Mouse (Mus musculus) heart, embryonic 16.5 days (tissue): ENCODE measurements around the gene Synrg. TPM values are rescaled to one million over a fixed set of nuclear protein-coding genes. Genes with fewer than 3 reads are reported as not detected.
A peak's percentile ranks its signal among the peaks of the same experiment; 100 is the strongest.

Experiments used
- ATAC-seq: fragments of 200-750 bp; cut with Nextera tagmentation; replicated peaks from 2 replicates; pipeline ENCODE4 v1.8.0; 2017; ENCODE audit warnings: moderate number of reproducible peaks; ENCODE audit not compliant: insufficient read depth, low FRiP score; ENCODE audit errors: extremely low read depth
- H3K27ac ChIP-seq: fragments of 300-500 bp; sonication (generic); 2 replicates; pipeline ENCODE4 v1.5.1; 2014; ENCODE audit warnings: mild to moderate bottlenecking, low read length, control low read depth, moderate library complexity
- H3K27me3 ChIP-seq: fragments of 300-500 bp; sonication (generic); 2 replicates; pipeline ENCODE4 v1.6.1; 2014; ENCODE audit warnings: low read length, mixed read lengths; ENCODE audit not compliant: control insufficient read depth, insufficient read depth
- H3K36me3 ChIP-seq: fragments of 300-500 bp; sonication (generic); 2 replicates; pipeline ENCODE4 v1.6.1; 2014; ENCODE audit not compliant: control insufficient read depth, insufficient read depth
- H3K4me1 ChIP-seq: fragments of 300-500 bp; sonication (generic); 2 replicates; pipeline ENCODE4 v1.6.1; 2014; ENCODE audit warnings: low read length, mixed read lengths; ENCODE audit not compliant: control insufficient read depth, insufficient read depth
- H3K4me2 ChIP-seq: fragments of 300-500 bp; sonication (generic); 2 replicates; pipeline ENCODE4 v1.6.1; 2014; ENCODE audit warnings: low read depth, mild to moderate bottlenecking, control low read depth, low read length
- H3K4me3 ChIP-seq: fragments of 300-500 bp; sonication (generic); 2 replicates; pipeline ENCODE4 v1.5.1; 2014; ENCODE audit warnings: mild to moderate bottlenecking, control low read depth, low read length
- H3K9ac ChIP-seq: fragments of 300-500 bp; sonication (generic); 2 replicates; pipeline ENCODE4 v1.6.1; 2014; ENCODE audit warnings: low read length, control low read depth
- H3K9me3 ChIP-seq: fragments of 300-500 bp; sonication (generic); replicated peaks from 2 replicates; pipeline ENCODE4 v1.6.1; 2016; ENCODE audit warnings: low read length; ENCODE audit not compliant: control insufficient read depth
- WGBS: fragments of 180-500 bp; shearing (Covaris S2); extraction: QIAGEN DNeasy Blood & Tissue Kit; methylation state at CpG from one replicate; pipeline ENCODE4 v1.1.7; 2014; 5-methylcytosine and 5-hydroxymethylcytosine counted together
- polyA plus RNA-seq: library from polyadenylated mRNA; unstranded; fragments of >200 nt; fragmentation: Nextera tagmentation; extraction: Ambion mirVana; gene quantifications from 2 replicates; pipeline ENCODE4 v1.2.1, GENCODE M21; 2015

Gene Synrg
- polyA plus RNA-seq, 1 experiment from 2014 or later = 8.3 TPM

GRCm38 (mm10) chr11:84069034-84069370 lies 104.8 kb downstream of the Synrg start, which contains the start of gene Dusp14:
Gene Dusp14, minus strand, starts transcription at chr11:84069261.
- no peak for ATAC-seq
- H3K4me3 ChIP-seq = peak within 1 kb of the TSS; percentile 71
- H3K4me1 ChIP-seq = peaks cover 24% of the 10 kb centered on the region
- no peak within 1 kb of the TSS for H3K27ac ChIP-seq
- H3K4me2 ChIP-seq = peak within 1 kb of the TSS; percentile 97
- H3K27me3 ChIP-seq = peaks cover 22% of the 10 kb centered on the region
- no peaks in the 10 kb centered on the region for H3K36me3 ChIP-seq
- no peaks in the 10 kb centered on the region for H3K9me3 ChIP-seq
- peak within 1 kb of the TSS; percentile 73 for H3K9ac ChIP-seq
- 15% methylated on average over 11 of the region's 11 CpGs for WGBS

- no peak for ATAC-seq
Observed at GRCm38 (mm10) chr11:84072904-84073651, 108.8 kb downstream of the Synrg start.

GRCm38 (mm10) chr11:84073816-84074764 lies 109.9 kb downstream of the Synrg start:
- H3K9ac ChIP-seq = no peak overlapping the region
- 50% methylated on average over 7 of the region's 7 CpGs for WGBS
- no peak overlapping the region for H3K27ac ChIP-seq
- peaks cover 6% of the 10 kb centered on the region for H3K27me3 ChIP-seq
- peaks cover 11% of the 10 kb centered on the region for H3K4me1 ChIP-seq
- H3K36me3 ChIP-seq = peaks cover 7% of the 10 kb centered on the region; the same call in 1 of the 2 replicates
- no peak overlapping the region for H3K4me3 ChIP-seq
- H3K9me3 ChIP-seq = no peaks in the 10 kb centered on the region
- ATAC-seq = no peak
- H3K4me2 ChIP-seq = no peak overlapping the region

More at GRCm38 (mm10) chr11:84072904-84073651, 108.8 kb downstream of the Synrg start:
- no peak overlapping the region for H3K4me3 ChIP-seq
- 48% methylated on average over 9 of the region's 9 CpGs for WGBS
- no peaks in the 10 kb centered on the region for H3K9me3 ChIP-seq
- H3K36me3 ChIP-seq = no peaks in the 10 kb centered on the region
- peaks cover 10% of the 10 kb centered on the region for H3K27me3 ChIP-seq
- H3K4me2 ChIP-seq = no peak overlapping the region
- no peak overlapping the region for H3K9ac ChIP-seq
- H3K4me1 ChIP-seq = peaks cover 9% of the 10 kb centered on the region; the same call in 1 of the 2 replicates
- H3K27ac ChIP-seq = no peak overlapping the region

GRCm38 (mm10) chr11:84077008-84077407 lies 112.8 kb downstream of the Synrg start:
- 83% methylated on average over 2 of the region's 2 CpGs for WGBS
- Histone ChIP-seq H3K27me3 (no peaks in the 10 kb centered on the region), H3K4me3 (no peak overlapping the region), H3K4me2 (no peak overlapping the region), H3K9me3 (no peaks in the 10 kb centered on the region), H3K9ac (no peak overlapping the region), H3K36me3 (peaks cover 13% of the 10 kb centered on the region), H3K4me1 (peaks cover 24% of the 10 kb centered on the region), H3K27ac (no peak overlapping the region)
- ATAC-seq = no peak

- no peak for ATAC-seq
- 81% methylated on average over 9 of the region's 9 CpGs for WGBS
- Histone ChIP-seq H3K4me3 (no peak overlapping the region), H3K36me3 (peaks cover 23% of the 10 kb centered on the region), H3K27me3 (no peaks in the 10 kb centered on the region), H3K4me2 (no peak overlapping the region), H3K4me1 (peaks cover 18% of the 10 kb centered on the region), H3K9me3 (no peaks in the 10 kb centered on the region), H3K27ac (no peak overlapping the region), H3K9ac (no peak overlapping the region)
Observed at GRCm38 (mm10) chr11:84078601-84079000, 114.4 kb downstream of the Synrg start.

GRCm38 (mm10) chr11:84079361-84079760 lies 115.1 kb downstream of the Synrg start:
- no peak overlapping the region for H3K4me2 ChIP-seq
- WGBS = 80% methylated on average over 11 of the region's 11 CpGs
- no peaks in the 10 kb centered on the region for H3K27me3 ChIP-seq
- no peaks in the 10 kb centered on the region for H3K9me3 ChIP-seq
- H3K4me1 ChIP-seq = peaks cover 18% of the 10 kb centered on the region
- peaks cover 23% of the 10 kb centered on the region for H3K36me3 ChIP-seq
- H3K27ac ChIP-seq = peak overlapping the region; percentile 30; the same call in 1 of the 2 replicates
- H3K4me3 ChIP-seq = no peak overlapping the region
- no peak overlapping the region for H3K9ac ChIP-seq
- no peak for ATAC-seq

GRCm38 (mm10) chr11:84079887-84080286 lies 115.7 kb downstream of the Synrg start:
- peak overlapping the region; percentile 41 for H3K27ac ChIP-seq
- H3K9ac ChIP-seq = no peak overlapping the region
- H3K36me3 ChIP-seq = peaks cover 23% of the 10 kb centered on the region
- no peak overlapping the region for H3K4me3 ChIP-seq
- no peaks in the 10 kb centered on the region for H3K9me3 ChIP-seq
- no peaks in the 10 kb centered on the region for H3K27me3 ChIP-seq
- peak; percentile 76 for ATAC-seq
- H3K4me2 ChIP-seq = no peak overlapping the region
- 42% methylated on average over 4 of the region's 4 CpGs for WGBS
- H3K4me1 ChIP-seq = peaks cover 18% of the 10 kb centered on the region

- Histone ChIP-seq H3K4me1 (peaks cover 18% of the 10 kb centered on the region), H3K9ac (no peak overlapping the region), H3K27ac (peak overlapping the region; percentile 41; the same call in 1 of the 2 replicates), H3K4me2 (no peak overlapping the region), H3K27me3 (no peaks in the 10 kb centered on the region), H3K36me3 (peaks cover 23% of the 10 kb centered on the region), H3K9me3 (no peaks in the 10 kb centered on the region), H3K4me3 (no peak overlapping the region)
- 0 out of 2 replicates have a peak, but pooled peaks have one; percentile 14 for ATAC-seq
- 79% methylated on average over 3 of the region's 3 CpGs for WGBS
Observed at GRCm38 (mm10) chr11:84080327-84080726, 116.1 kb downstream of the Synrg start.
